In genomic region chr5:107289234-107289764, GRCm38 (mm10) we compare ENCODE assay signal across 8 mouse cellular contexts. TPM values are rescaled to one million over a fixed set of nuclear protein-coding genes. Genes with fewer than 3 reads are reported as not detected.
DNase-seq lines count a peak whose midpoint lies in the region; ATAC-seq lines count a peak whose summit lies in the region.

TSS of gene Tgfbr3 (minus strand) at chr5:107289629.

- H3K36me3 ChIP-seq in hindbrain, embryonic 14.5 days (replicated peaks; ENCODE audit: control insufficient read depth, insufficient read depth), result no peaks in the 10 kb centered on the region

- peak within 1 kb of the TSS; percentile 76 for H3K9ac ChIP-seq in hindbrain, embryonic 14.5 days

- 1% methylated on average over 54 of the region's 54 CpGs for WGBS in hindbrain, embryonic 14.5 days

- peak; percentile 91 for ATAC-seq in hindbrain, embryonic 14.5 days (ENCODE audit: low FRiP score)

- peaks cover 25% of the 10 kb centered on the region for H3K27me3 ChIP-seq in hindbrain, embryonic 14.5 days (ENCODE audit: control insufficient read depth, insufficient read depth, low read length)

- H3K4me1 ChIP-seq in hindbrain, embryonic 14.5 days (replicated peaks; ENCODE audit: control insufficient read depth, insufficient read depth, low read length), result peaks cover 5% of the 10 kb centered on the region; the same call in 1 of the 2 replicates

- H3K27ac ChIP-seq in hindbrain, embryonic 14.5 days, result peak within 1 kb of the TSS; percentile 40

- no peaks in the 10 kb centered on the region for H3K9me3 ChIP-seq in hindbrain, embryonic 14.5 days (ENCODE audit: control insufficient read depth, low read length)

- peak within 1 kb of the TSS; percentile 78 for H3K4me3 ChIP-seq in hindbrain, embryonic 14.5 days (replicated peaks; ENCODE audit: low read length)

- H3K4me2 ChIP-seq in hindbrain, embryonic 14.5 days (replicated peaks), result peak within 1 kb of the TSS; percentile 100

- DNase-seq in ZHBTc4 (ENCODE audit: low read depth, low spot score), result peak; percentile 84
- DNase-seq in cerebellum, postnatal 14 days, result peak; percentile 93
- DNase-seq in gastrocnemius, adult 18-20 months (ENCODE audit: low spot score), result peak; percentile 85
- DNase-seq in hindbrain, embryonic 14.5 days (ENCODE audit: low spot score), result peak; percentile 77
- DNase-seq in left cerebral cortex, adult 18-20 months (ENCODE audit: low spot score in 2 of 2), result peak; percentile 68 to 73
- peak; percentile 90 to 93 for DNase-seq in lung, postnatal 4 days
- DNase-seq in right cerebral cortex, adult 2 months (ENCODE audit: low spot score in 2 of 2), result peak; percentile 64 to 65
- DNase-seq in urinary bladder, adult 2 months (ENCODE audit: low spot score), result peak; percentile 70

RNA-seq across cellular contexts. Expression of gene Tgfbr3, which starts in this region (rescaled TPM):
- total RNA-seq in gastrocnemius, adult 18-20 months (2021), result 10 to 100 TPM; 14.5 to 15.8 TPM
- 7.1 TPM in 2 replicates for polyA plus RNA-seq in hindbrain, embryonic 14.5 days (2014; fragmentation: Nextera tagmentation; extraction: Ambion mirVana)
- total RNA-seq in left cerebral cortex, adult 18-20 months (2021), result 10 to 100 TPM; 12.2 to 13.4 TPM
- 42.5 and 61.3 TPM in 2 replicates for polyA plus RNA-seq in urinary bladder, adult 2 months (2012; rRNA removed)

Comparison
In these comparisons a context has a peak if more than half of its experiments do, and no peak if none do; other contexts are left out.
1. Peak in every context shown above with its lines: DNase-seq, ATAC-seq, H3K4me3 ChIP-seq and H3K27ac ChIP-seq.